Mouse (Mus musculus): ENCODE results near the gene Gmppa. TPM values are rescaled to one million over a fixed set of nuclear protein-coding genes. Genes with fewer than 3 reads are reported as not detected.
A peak's percentile ranks its signal among the peaks of the same experiment; 100 is the strongest.

Gene Gmppa
- 70.7 and 73.7 TPM in 2 replicates for polyA plus RNA-seq (2015; fragmentation: Nextera tagmentation; extraction: Ambion mirVana)

DNA sequence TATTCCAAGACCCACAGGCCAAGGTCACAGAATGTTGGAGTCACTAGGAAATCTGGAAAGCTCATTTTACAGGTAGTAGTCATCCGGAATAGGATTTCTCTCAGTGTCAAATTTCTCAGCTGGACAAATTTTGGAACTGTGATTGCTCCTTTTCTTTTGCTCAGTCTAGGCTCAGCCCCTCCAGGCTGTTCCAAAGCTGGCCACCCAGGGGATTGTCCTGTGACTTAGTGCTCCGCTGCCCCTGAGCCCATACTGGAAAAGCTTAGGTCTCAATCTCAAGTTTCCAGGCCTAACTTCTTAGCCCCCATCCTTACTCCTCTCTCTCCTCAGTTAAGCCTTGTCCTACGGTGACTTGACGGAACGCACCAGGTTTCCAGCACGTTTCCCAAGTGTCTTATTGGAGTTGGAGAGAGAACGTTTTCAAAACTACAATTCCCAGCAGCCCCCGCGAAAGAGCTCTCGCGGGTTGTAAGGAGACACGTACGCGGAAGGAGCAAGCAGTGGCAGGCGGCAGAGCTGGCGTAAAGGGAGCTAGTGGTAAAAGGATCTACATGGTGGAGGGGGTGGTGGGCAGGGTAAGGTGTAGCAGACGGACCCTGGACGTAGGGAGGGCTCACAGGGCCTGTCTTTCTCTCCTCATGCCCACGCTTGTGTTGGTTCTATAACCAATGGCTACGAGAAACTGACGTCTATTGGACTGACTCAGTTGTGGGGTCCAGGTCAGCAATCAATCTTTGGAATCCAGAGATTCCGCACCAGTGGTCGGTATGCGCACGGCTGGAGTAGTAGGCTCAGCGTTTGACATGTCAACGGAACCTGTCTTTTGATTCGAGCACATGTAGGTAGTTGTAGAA, at the start of gene Gmppa:
TSS of gene Gmppa (plus strand) at position 456 of the 854 bp plus-strand sequence.
- peak within 1 kb of the TSS; percentile 80 for H3K27ac ChIP-seq (replicated peaks)
- WGBS: 6% methylated on average over 28 of the region's 28 CpGs
- peak within 1 kb of the TSS; percentile 89 for H3K9ac ChIP-seq
- peak within 1 kb of the TSS; percentile 81 for H3K4me2 ChIP-seq
- H3K36me3 ChIP-seq: peaks cover 37% of the 10 kb centered on the region
- ATAC-seq (ENCODE audit: extremely low read depth, insufficient number of reproducible peaks, low FRiP score, low TSS enrichment): peak; percentile 40; the same call in 1 of the 2 replicates
- H3K27me3 ChIP-seq (replicated peaks): peaks cover 8% of the 10 kb centered on the region; the same call in 1 of the 2 replicates
- H3K4me1 ChIP-seq: peaks cover 28% of the 10 kb centered on the region
- peak within 1 kb of the TSS; percentile 77 for H3K4me3 ChIP-seq
- H3K9me3 ChIP-seq: no peaks in the 10 kb centered on the region

DNA sequence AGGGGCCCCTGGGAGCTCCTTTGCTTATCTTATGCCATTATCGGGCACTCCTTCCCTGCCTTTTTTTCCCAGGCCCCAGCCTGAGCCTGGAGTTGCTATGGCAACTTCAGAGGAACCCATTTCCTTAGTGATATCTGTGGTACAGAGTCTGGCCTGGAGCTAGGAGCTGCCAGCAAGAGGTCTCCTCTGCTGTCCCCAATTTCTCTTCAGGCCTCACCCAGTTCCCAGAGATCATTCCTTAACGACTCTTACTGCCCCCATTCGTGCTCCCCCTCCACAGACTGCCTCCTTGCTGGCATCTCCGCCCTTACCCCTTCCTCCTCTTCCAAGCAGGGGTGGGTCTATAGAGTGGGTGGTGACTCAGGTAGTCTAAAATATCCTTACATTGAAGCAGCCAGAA, 49.6 kb upstream of the Gmppa start:
- Histone ChIP-seq H3K9me3 (no peaks in the 10 kb centered on the region), H3K4me1 (peaks cover 79% of the 10 kb centered on the region), H3K4me3 (no peak overlapping the region), H3K27ac (replicated peaks) (no peak overlapping the region), H3K4me2 (no peak overlapping the region), H3K36me3 (peaks cover 49% of the 10 kb centered on the region), H3K27me3 (replicated peaks) (peaks cover 47% of the 10 kb centered on the region), H3K9ac (peak overlapping the region; percentile 74)
- ATAC-seq (ENCODE audit: extremely low read depth, insufficient number of reproducible peaks, low FRiP score, low TSS enrichment): no peak
- 17% methylated on average over 4 of the region's 4 CpGs for WGBS

DNA sequence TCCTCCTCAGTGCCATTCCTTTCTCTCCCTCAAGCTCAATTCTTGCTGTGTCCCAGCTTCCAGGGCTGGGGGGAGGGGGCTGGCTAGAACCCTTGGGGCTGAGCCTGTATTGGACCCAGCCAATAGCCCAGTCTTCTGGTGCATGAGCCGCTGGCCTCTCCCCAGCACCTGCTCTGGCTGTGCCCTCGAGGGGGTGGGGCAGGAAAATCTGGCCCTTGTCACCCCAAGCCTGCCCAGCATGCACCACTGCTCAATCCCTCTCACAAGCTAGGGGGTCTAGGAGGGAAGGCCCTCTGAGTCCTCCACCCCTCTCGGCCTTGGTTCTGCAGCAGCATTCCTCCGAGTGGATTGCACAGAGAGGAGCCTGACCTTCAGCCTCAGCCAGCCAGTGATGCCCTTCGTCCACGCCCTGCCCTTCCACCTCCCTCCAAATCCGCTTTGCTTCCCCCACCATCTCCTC, 48.2 kb upstream of the Gmppa start:
- peak overlapping the region; percentile 74 for H3K9ac ChIP-seq
- H3K4me2 ChIP-seq: peak overlapping the region; percentile 60
- 25% methylated on average over 7 of the region's 7 CpGs for WGBS
- H3K27ac ChIP-seq (replicated peaks): 0 out of 2 replicates have a peak overlapping the region, but pooled peaks have one; percentile 21
- H3K4me3 ChIP-seq: peak overlapping the region; percentile 33
- peaks cover 59% of the 10 kb centered on the region for H3K36me3 ChIP-seq
- H3K27me3 ChIP-seq (replicated peaks): peaks cover 47% of the 10 kb centered on the region
- ATAC-seq (ENCODE audit: extremely low read depth, insufficient number of reproducible peaks, low FRiP score, low TSS enrichment): peak; percentile 24; the same call in 1 of the 2 replicates
- no peaks in the 10 kb centered on the region for H3K9me3 ChIP-seq
- peaks cover 80% of the 10 kb centered on the region for H3K4me1 ChIP-seq

DNA sequence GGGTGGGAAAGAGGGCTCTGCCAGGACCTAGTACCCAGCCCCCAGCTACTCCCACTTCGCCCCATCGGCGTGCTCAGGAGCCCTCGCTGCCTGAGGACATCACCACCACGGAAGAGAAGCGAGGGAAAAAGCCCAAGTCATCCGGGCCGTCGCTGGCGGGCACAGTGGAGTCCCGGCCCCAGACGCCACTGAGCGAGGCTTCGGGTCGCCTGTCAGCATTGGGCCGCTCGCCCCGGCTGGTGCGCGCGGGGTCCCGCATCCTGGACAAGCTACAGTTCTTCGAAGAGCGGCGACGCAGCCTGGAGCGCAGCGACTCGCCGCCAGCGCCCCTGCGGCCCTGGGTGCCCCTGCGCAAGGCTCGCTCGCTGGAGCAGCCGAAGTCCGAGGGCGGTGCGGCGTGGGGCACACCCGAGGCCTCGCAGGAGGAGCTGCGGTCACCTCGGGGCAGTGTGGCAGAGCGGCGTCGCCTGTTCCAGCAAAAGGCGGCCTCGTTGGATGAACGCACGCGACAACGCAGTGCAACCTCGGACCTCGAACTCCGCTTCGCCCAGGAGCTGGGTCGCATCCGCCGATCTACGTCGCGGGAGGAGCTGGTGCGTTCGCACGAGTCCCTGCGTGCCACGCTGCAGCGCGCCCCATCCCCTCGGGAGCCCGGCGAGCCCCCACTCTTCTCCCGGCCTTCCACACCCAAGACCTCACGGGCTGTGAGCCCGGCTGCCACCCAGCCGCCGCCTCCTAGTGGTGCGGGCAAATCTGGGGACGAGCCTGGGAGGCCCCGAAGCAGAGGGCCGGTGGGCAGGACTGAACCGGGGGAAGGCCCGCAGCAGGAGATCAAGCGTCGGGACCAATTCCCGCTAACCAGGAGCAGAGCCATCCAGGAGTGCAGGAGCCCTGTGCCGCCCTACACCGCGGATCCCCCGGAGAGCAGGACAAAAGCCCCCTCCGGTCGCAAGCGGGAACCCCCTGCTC, 47.5 kb upstream of the Gmppa start:
- H3K9ac ChIP-seq: peak overlapping the region; percentile 74
- peaks cover 80% of the 10 kb centered on the region for H3K4me1 ChIP-seq
- 12% methylated on average over 94 of the region's 94 CpGs for WGBS
- H3K27ac ChIP-seq (replicated peaks): 0 out of 2 replicates have a peak overlapping the region, but pooled peaks have one; percentile 21
- ATAC-seq (ENCODE audit: extremely low read depth, insufficient number of reproducible peaks, low FRiP score, low TSS enrichment): no peak
- H3K4me3 ChIP-seq: peak overlapping the region; percentile 33
- H3K4me2 ChIP-seq: peak overlapping the region; percentile 60
- no peaks in the 10 kb centered on the region for H3K9me3 ChIP-seq
- peaks cover 47% of the 10 kb centered on the region for H3K27me3 ChIP-seq (replicated peaks)
- peaks cover 56% of the 10 kb centered on the region for H3K36me3 ChIP-seq

DNA sequence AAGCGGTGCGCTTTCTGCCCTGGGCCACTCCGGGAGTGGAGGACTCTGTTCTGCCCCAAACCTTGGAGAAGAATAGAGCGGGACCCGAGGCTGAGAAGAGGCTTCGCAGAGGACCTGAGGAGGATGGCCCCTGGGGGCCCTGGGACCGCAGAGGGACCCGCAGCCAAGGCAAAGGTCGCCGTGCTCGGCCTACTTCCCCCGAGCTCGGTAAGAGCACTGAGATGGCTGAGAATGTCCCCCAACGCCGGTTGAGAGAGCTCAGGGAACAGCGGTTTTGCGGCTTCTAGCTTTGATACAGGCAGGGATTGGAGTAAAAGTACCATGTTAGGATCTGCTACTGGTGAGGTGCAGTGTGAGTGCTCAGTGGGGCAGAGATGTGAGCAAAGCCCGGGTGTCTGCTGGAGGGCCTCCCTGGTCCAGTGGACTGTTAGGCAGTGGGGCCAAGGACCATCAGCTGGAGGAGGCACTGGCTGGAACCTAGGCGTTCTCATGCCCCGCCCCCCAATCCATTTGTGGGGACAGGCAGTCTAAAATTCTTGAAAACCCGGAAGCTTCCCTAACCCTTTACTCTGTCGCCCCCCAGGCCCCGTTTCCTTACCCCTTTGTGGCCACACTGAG, 46.7 kb upstream of the Gmppa start:
- peak overlapping the region; percentile 60 for H3K4me2 ChIP-seq
- H3K36me3 ChIP-seq: peaks cover 51% of the 10 kb centered on the region

DNA sequence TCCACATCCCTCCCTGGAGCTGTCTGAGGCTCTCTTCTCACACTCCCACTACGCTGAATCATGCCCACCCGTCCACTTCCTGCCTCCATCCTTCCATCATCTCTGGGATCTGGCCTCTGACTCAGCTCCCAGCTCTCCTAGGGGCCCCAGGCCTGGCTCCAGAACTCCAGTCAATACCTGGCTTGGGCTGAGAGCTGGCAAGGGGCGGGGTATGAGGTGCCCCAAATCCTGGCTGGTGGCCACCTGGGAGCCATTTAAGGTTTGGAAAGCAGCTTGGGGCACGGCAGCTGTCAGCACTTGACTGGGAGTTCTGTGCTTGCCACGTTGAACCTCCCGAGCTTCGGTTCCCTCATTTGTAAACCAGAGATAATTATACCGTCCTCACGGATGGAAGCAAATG, 42.6 kb upstream of the Gmppa start:
- Histone ChIP-seq H3K4me1 (peaks cover 57% of the 10 kb centered on the region), H3K4me3 (no peak overlapping the region), H3K27me3 (replicated peaks) (peaks cover 21% of the 10 kb centered on the region), H3K36me3 (peaks cover 76% of the 10 kb centered on the region), H3K9ac (peak overlapping the region; percentile 78), H3K4me2 (peak overlapping the region; percentile 40), H3K27ac (replicated peaks) (peak overlapping the region; percentile 97), H3K9me3 (no peaks in the 10 kb centered on the region)
- ATAC-seq (ENCODE audit: extremely low read depth, insufficient number of reproducible peaks, low FRiP score, low TSS enrichment): peak; percentile 69; the same call in 1 of the 2 replicates
- WGBS: 18% methylated on average over 9 of the region's 9 CpGs

More for the DNA sequence above, 46.7 kb upstream of the Gmppa start:
- ATAC-seq (ENCODE audit: extremely low read depth, insufficient number of reproducible peaks, low FRiP score, low TSS enrichment): no peak
- Histone ChIP-seq H3K27ac (replicated peaks) (no peak overlapping the region), H3K9me3 (no peaks in the 10 kb centered on the region), H3K4me1 (peaks cover 81% of the 10 kb centered on the region), H3K27me3 (replicated peaks) (peaks cover 47% of the 10 kb centered on the region), H3K9ac (peak overlapping the region; percentile 74), H3K4me3 (peak overlapping the region; percentile 33; the same call in 1 of the 2 replicates)
- WGBS: 39% methylated on average over 23 of the region's 23 CpGs

DNA sequence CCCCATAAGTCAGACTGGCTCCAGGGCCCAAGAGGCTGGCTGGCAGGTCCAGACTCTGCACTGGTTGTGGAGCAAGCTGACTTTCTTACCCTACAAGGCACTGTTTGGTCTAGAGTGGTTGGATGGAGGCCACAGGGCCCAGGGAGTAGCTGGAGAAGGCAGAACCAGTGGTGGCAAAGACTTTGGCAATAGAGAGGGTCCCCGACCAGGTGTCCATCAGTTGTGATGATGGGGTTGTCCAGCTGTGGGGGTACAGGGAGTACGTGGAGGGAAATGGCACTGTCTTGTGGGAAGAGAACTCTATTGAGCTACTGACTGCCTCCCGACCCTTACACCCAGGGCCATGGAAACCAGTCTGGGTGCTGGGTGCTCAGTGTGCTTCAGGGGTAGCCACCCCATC, 41.9 kb upstream of the Gmppa start:
- Histone ChIP-seq H3K4me2 (peak overlapping the region; percentile 40), H3K9ac (peak overlapping the region; percentile 78), H3K27me3 (replicated peaks) (peaks cover 14% of the 10 kb centered on the region), H3K4me3 (no peak overlapping the region), H3K4me1 (peaks cover 56% of the 10 kb centered on the region), H3K27ac (replicated peaks) (peak overlapping the region; percentile 97), H3K36me3 (peaks cover 69% of the 10 kb centered on the region), H3K9me3 (no peaks in the 10 kb centered on the region)
- ATAC-seq (ENCODE audit: extremely low read depth, insufficient number of reproducible peaks, low FRiP score, low TSS enrichment): no peak
- 88% methylated on average over 3 of the region's 3 CpGs for WGBS

DNA sequence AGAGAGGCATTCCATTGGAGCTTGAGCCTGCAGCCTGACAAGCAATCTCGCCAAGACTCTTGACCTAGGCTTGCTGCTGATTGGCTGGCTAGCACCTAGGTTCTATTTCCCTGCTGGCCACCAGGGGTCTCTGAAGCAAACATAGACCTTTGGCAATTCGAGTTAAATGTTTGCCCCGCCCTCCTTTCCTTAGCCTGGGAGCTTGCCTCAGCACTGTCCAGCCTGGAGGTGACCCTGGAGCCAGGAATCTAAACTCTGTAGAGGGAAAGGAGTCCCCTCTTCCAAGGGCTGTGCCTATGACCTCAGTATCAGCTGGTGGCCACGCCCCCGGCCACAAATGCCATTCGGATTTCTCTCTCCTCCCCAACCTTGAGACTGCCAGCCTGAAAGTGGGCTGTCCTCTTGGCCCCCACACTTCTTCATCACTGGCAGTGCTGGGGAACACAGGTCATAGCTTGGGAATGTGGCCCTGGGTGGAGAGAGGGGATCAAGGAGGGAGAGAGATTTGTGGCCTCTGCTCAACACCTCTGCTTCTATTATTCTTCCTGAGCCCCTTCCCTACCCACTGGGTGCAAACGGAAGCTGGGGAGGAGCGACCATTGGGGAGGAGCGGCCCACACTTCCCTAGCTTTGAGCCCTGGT, 36.8 kb upstream of the Gmppa start:
- peaks cover 65% of the 10 kb centered on the region for H3K36me3 ChIP-seq
- no peaks in the 10 kb centered on the region for H3K9me3 ChIP-seq
- peak overlapping the region; percentile 100 for H3K27ac ChIP-seq (replicated peaks)
- H3K9ac ChIP-seq: peak overlapping the region; percentile 86
- H3K27me3 ChIP-seq (replicated peaks): no peaks in the 10 kb centered on the region
- H3K4me1 ChIP-seq: peaks cover 74% of the 10 kb centered on the region
- H3K4me2 ChIP-seq: peak overlapping the region; percentile 75
- H3K4me3 ChIP-seq: peak overlapping the region; percentile 50; the same call in 1 of the 2 replicates
- 3% methylated on average over 9 of the region's 9 CpGs for WGBS
- peak; percentile 57; the same call in 1 of the 2 replicates for ATAC-seq (ENCODE audit: extremely low read depth, insufficient number of reproducible peaks, low FRiP score, low TSS enrichment)

DNA sequence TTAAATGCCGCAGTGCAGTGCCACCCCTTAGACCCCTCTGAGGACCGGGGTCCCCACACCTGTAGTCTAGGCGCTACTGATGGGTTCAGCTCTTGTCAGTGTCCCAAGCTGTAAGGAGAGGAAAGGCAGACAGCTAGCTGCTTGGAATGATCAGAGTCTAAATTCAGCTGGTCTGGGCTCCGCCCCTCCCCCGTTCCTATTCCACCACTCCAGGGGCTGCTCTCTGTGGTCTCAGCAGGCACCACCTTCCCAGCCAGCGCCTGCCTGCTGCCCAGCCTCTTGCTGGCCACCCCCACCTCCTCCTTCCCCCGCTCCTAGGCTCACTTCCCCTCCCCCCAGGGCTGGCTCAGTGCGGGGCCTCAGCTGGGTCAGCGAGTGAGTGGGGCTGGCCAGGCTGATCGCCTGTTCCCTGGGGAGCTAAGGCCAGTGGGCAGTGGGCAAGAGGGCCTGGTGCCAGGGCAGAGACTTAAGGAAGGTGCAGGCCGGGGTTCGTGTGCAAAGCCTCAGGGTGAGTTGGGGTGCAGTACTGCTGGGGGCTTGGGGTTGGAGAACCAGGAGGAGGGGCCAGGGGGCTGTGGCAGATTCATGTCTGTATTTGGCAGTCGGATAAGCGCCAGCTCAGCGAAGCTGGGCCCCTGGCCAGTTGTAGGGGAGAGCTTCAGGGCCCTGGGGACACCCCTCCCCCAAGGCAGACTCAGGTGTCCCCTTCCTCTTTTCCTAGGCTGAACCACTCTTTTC, 35.8 kb upstream of the Gmppa start:
- 5% methylated on average over 15 of the region's 15 CpGs for WGBS
- peaks cover 74% of the 10 kb centered on the region for H3K4me1 ChIP-seq
- peak overlapping the region; percentile 75 for H3K4me2 ChIP-seq
- H3K4me3 ChIP-seq: peak overlapping the region; percentile 50
- H3K27me3 ChIP-seq (replicated peaks): no peaks in the 10 kb centered on the region
- peak; percentile 80 for ATAC-seq (ENCODE audit: extremely low read depth, insufficient number of reproducible peaks, low FRiP score, low TSS enrichment)
- H3K9ac ChIP-seq: peak overlapping the region; percentile 86
- H3K36me3 ChIP-seq: peaks cover 69% of the 10 kb centered on the region
- H3K9me3 ChIP-seq: no peaks in the 10 kb centered on the region
- H3K27ac ChIP-seq (replicated peaks): peak overlapping the region; percentile 100

Data from heart, embryonic 13.5 days (tissue).